Mouse (Mus musculus) testis, adult 2 months (tissue): ENCODE measurements around the gene Tvp23b. TPM values are rescaled to one million over a fixed set of nuclear protein-coding genes. Genes with fewer than 3 reads are reported as not detected.

Source experiments
- H3K27ac ChIP-seq: fragments of 200-500 bp; 2 replicates; pipeline ENCODE4 v1.5.1; 2012; ENCODE audit warnings: low read depth, low read length; ENCODE audit not compliant: control insufficient read depth, insufficient read depth
- H3K27me3 ChIP-seq: fragments of 200-500 bp; 2 replicates; pipeline ENCODE4 v1.6.1; 2012; ENCODE audit warnings: mild to moderate bottlenecking, low read length, moderate library complexity; ENCODE audit not compliant: control insufficient read depth, insufficient read depth
- H3K36me3 ChIP-seq: fragments of 200-500 bp; 2 replicates; pipeline ENCODE4 v1.6.1; 2012; ENCODE audit warnings: mild to moderate bottlenecking, low read length; ENCODE audit not compliant: control insufficient read depth, insufficient read depth
- H3K4me1 ChIP-seq: fragments of 200-500 bp; 2 replicates; pipeline ENCODE4 v1.6.1; 2012; ENCODE audit warnings: low read length; ENCODE audit not compliant: control insufficient read depth, insufficient read depth
- H3K4me3 ChIP-seq: fragments of 200-500 bp; 2 replicates; pipeline ENCODE4 v1.5.1; 2012; ENCODE audit warnings: low read depth, mild to moderate bottlenecking, low read length, moderate library complexity, mixed read lengths; ENCODE audit not compliant: control insufficient read depth
- CTCF ChIP-seq: fragments of 200-500 bp; IDR thresholded peaks from 2 replicates; pipeline ENCODE4 v1.5.1; 2012; ENCODE audit warnings: low read depth, mild to moderate bottlenecking, inconsistent platforms, low read length, moderate library complexity; ENCODE audit not compliant: control insufficient read depth, insufficient read depth, insufficient replicate concordance
- POLR2A ChIP-seq: fragments of 200-500 bp; IDR thresholded peaks from 2 replicates; pipeline ENCODE4 v1.6.1; 2012; ENCODE audit warnings: low read depth, mild to moderate bottlenecking, inconsistent platforms, low read length, moderate library complexity; ENCODE audit not compliant: control insufficient read depth
- polyA plus RNA-seq: library from polyadenylated mRNA; depleted of rRNA; stranded (reverse); fragments of >200 nt; gene quantifications from 2 replicates; pipeline ENCODE4 v1.2.3, GENCODE M21; 2012

Gene Tvp23b
- polyA plus RNA-seq, 1 experiment = 25.5 TPM

DNA sequence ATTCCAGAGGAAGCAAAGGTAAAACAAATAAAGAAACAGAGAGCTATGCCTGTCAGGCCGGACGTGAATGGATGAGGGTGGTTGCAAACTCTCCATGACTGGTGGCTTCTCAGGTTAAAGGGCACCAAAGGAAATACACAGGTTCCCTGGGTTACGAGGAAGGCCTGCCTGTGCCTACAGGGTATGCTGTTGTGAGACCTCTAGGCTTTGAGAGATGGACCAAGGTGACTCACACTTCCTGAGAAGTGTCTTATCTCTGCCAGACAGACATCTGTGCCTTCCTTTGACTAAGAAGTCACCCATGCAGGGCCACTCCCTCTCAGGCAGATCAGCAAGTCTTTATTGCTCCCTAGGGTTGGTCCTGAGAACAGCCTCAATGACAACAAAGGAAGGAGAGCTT is 50.5 kb downstream of the Tvp23b start:
- no peak overlapping the region for H3K4me3 ChIP-seq

GRCm38 (mm10) chr11:62930574-62930973 is 51.3 kb downstream of the Tvp23b start:
- no peaks in the 10 kb centered on the region for H3K4me1 ChIP-seq
- H3K27me3 ChIP-seq = no peaks in the 10 kb centered on the region
- no peak for TF ChIP-seq POLR2A
- TF ChIP-seq CTCF = no peak
- no peaks in the 10 kb centered on the region for H3K36me3 ChIP-seq
- no peak overlapping the region for H3K27ac ChIP-seq
- H3K4me3 ChIP-seq = no peak overlapping the region

More for the DNA sequence above, 50.5 kb downstream of the Tvp23b start:
- no peaks in the 10 kb centered on the region for H3K4me1 ChIP-seq
- TF ChIP-seq CTCF = no peak
- no peak for TF ChIP-seq POLR2A
- no peak overlapping the region for H3K27ac ChIP-seq
- H3K36me3 ChIP-seq = no peaks in the 10 kb centered on the region
- no peaks in the 10 kb centered on the region for H3K27me3 ChIP-seq

- Histone ChIP-seq H3K4me3 (no peak overlapping the region), H3K27me3 (no peaks in the 10 kb centered on the region), H3K36me3 (no peaks in the 10 kb centered on the region), H3K4me1 (no peaks in the 10 kb centered on the region), H3K27ac (no peak overlapping the region)
- TF ChIP-seq CTCF = no peak
- TF ChIP-seq POLR2A = no peak
Measured at GRCm38 (mm10) chr11:62931141-62931540, 51.9 kb downstream of the Tvp23b start.

- no peak for TF ChIP-seq CTCF
- no peak for TF ChIP-seq POLR2A
- Histone ChIP-seq H3K4me1 (no peaks in the 10 kb centered on the region), H3K36me3 (no peaks in the 10 kb centered on the region)
Measured at GRCm38 (mm10) chr11:62933099-62933498, 53.8 kb downstream of the Tvp23b start.

DNA sequence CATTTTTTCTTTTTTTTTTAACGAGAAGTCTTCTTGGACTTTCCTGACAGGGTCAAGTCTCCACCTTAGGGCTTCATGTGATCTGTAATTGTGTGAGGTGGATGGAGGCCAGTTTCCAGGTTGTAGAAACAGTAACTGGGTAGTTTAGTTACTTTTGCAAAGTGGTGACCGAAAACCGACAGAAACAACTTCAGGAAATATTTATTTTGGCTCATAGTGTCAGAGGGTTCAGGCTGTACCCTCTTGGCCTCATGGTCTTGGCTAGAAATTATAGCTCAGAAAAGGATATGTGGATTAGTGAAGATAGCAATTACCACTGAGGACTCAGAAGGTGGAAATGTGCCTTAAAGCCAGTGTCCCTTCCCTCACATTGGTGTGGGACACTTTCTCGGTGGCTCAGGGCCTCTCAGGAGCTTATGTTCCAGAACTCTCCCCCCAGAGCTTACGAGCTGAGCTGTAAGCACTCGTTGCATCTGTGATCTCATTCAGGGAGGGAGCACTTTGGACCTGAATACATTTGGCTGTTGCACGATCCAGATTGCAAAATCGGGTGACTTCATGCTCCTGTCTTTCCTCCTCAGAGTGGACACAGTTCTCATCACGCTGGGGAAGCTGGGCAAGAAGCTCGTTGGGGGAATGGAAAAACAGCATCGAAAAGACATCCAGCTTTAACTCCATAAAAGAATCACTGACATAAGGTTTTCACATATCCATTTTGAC is 55.7 kb downstream of the Tvp23b start:
- H3K4me3 ChIP-seq = no peak overlapping the region
- H3K36me3 ChIP-seq = no peaks in the 10 kb centered on the region
- no peaks in the 10 kb centered on the region for H3K27me3 ChIP-seq
- TF ChIP-seq CTCF (no peak), POLR2A (no peak)
- H3K4me1 ChIP-seq = no peaks in the 10 kb centered on the region
- H3K27ac ChIP-seq = no peak overlapping the region

More at GRCm38 (mm10) chr11:62933099-62933498, 53.8 kb downstream of the Tvp23b start:
- no peaks in the 10 kb centered on the region for H3K27me3 ChIP-seq
- no peak overlapping the region for H3K27ac ChIP-seq
- no peak overlapping the region for H3K4me3 ChIP-seq

DNA sequence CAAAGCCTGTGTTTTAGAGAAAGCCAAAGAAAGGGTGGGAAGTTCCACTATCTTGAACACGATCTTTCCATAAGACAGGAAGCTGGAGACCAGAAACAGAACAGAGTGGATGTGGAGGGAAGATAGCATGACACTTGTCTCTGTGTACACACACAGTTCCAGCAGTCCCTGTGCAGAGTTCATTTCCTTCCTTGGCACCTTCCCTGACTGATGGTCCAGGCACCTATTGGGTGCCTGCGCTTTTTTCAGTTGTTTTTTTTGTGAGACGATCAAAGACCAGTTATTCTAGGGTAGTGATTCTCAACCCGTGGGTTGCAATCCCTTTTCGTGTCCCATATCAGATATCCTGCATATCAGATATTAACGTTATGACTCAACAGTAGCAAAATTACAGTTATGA is 58.7 kb downstream of the Tvp23b start:
- Histone ChIP-seq H3K4me3 (no peak overlapping the region), H3K36me3 (no peaks in the 10 kb centered on the region), H3K4me1 (no peaks in the 10 kb centered on the region), H3K27me3 (no peaks in the 10 kb centered on the region), H3K27ac (no peak overlapping the region)
- TF ChIP-seq POLR2A (no peak), CTCF (no peak)

DNA sequence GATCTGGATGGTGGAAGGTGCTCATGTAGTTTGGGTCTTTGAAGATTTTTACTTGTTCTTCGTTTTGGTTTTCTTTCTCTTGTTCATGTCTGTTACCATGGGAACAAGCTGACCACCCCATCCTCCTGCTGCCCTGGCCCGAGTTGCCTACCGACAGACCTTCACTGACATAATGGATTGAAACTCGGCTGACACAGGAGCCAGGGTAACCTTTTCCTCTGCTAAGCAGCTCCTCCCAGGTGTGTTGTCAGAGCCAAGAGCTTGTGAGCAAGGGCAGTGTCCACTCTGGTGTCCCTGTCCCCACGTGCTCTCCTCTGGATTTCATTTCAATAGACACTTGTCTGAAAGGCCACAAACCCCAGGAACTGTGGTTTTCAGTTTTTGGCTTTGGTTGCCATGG is 59.7 kb downstream of the Tvp23b start:
- Histone ChIP-seq H3K4me1 (no peaks in the 10 kb centered on the region), H3K4me3 (no peak overlapping the region), H3K27me3 (no peaks in the 10 kb centered on the region), H3K36me3 (no peaks in the 10 kb centered on the region), H3K27ac (no peak overlapping the region)
- TF ChIP-seq CTCF = no peak
- TF ChIP-seq POLR2A = no peak
